Mouse (Mus musculus): ENCODE measurements around the gene Gm49396.

GRCm38 (mm10) chr7:30534633-30535577 is 28.2 kb upstream of the Gm49396 start, which contains the start of gene Arhgap33:
- TF ChIP-seq GATA1 (IDR thresholded peaks at IDR 0.05; ENCODE audit: borderline replicate concordance, low read length) = no peak
- TF ChIP-seq FLI1 (IDR thresholded peaks at IDR 0.05; ENCODE audit: low read length) = no peak
